Comparison of ENCODE assay signal across 8 mouse cellular contexts in the genomic region with DNA sequence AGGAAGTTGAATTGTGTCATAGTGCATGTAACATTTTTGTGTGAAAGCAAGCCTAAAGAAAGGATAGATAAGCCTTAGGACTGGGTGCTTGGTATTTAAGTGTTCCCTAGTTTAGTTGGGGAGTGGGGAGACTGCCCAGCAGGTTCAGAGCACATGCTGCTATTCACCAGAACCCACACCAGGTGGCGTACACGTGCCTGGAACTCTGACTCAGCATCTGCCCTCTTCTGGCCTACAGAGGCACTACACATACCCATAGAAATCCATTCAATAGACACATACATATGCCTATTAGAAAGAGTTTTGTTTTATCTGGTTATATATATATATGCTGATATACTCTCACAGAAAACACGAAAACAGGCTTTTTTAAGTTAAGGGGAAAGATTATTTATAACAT. TPM values are rescaled to one million over a fixed set of nuclear protein-coding genes. Genes with fewer than 3 reads are reported as not detected.
DNase-seq lines count a peak whose midpoint lies in the region; ATAC-seq lines count a peak whose summit lies in the region.

No protein-coding gene starts in this region.

- DNase-seq in gastrocnemius, adult 18-20 months (ENCODE audit: low spot score): peak; percentile 58
- DNase-seq in gastrocnemius, adult 8-10 months (ENCODE audit: low spot score in 2 of 2): no peak
- DNase-seq in CD4-positive helper T cell, adult 2 months (ENCODE audit: low read depth, low spot score): peak; percentile 81
- DNase-seq in adrenal gland, postnatal 14 days: peak; percentile 84
- DNase-seq in frontal cortex, postnatal 14 days (ENCODE audit: low spot score in 2 of 2): peak; percentile 16 to 63
- peak; percentile 46 for DNase-seq in layer of hippocampus, adult 9-11 months
- peak; percentile 42 to 72 for DNase-seq in spleen, postnatal 14 days (ENCODE audit: low spot score in 2 of 2)

- peak; percentile 100 for ATAC-seq in megakaryocyte progenitor cell, adult 5-6 weeks (replicated peaks; ENCODE audit: poor library complexity)

RNA-seq across cellular contexts. Expression of a gene that starts 23.2 kb away (rescaled TPM):
- 1 to 10 TPM in 1 of 2 experiments, under 1 TPM in 1; 0.84 to 1.0 TPM for total RNA-seq in gastrocnemius, adult 18-20 months (2021)
- total RNA-seq in gastrocnemius, adult 8-10 months (2022): under 1 TPM; 0.61 to 0.94 (median 0.86) TPM
- total RNA-seq in adrenal gland, postnatal 14 days (2021): 6.4 and 6.6 TPM in 2 replicates
- 9.6 and 10.2 TPM in 2 replicates for total RNA-seq in megakaryocyte progenitor cell, adult 5-6 weeks (2015)
- total RNA-seq in megakaryocyte progenitor cell, adult 5-6 weeks (2017): 13.7 and 17.4 TPM in 2 replicates

RNA-seq across cellular contexts. Expression of a gene that starts 36.2 kb away (rescaled TPM):
- total RNA-seq in gastrocnemius, adult 18-20 months (2021): 10 to 100 TPM; 10.2 to 11.3 TPM
- 10 to 100 TPM in 3 of 4 experiments, 1 to 10 TPM in 1; 9.5 to 12.7 (median 11.3) TPM for total RNA-seq in gastrocnemius, adult 8-10 months (2022)
- 40.6 and 44.3 TPM in 2 replicates for total RNA-seq in adrenal gland, postnatal 14 days (2021)
- 52.2 and 60.5 TPM in 2 replicates for total RNA-seq in megakaryocyte progenitor cell, adult 5-6 weeks (2015)
- 52.0 and 67.5 TPM in 2 replicates for total RNA-seq in megakaryocyte progenitor cell, adult 5-6 weeks (2017)

Comparison
In these comparisons a context has a peak if more than half of its experiments do, and no peak if none do; other contexts are left out.
1. DNase-seq: peak in gastrocnemius, adult 18-20 months (single experiment), CD4-positive helper T cell, adult 2 months (single experiment), adrenal gland, postnatal 14 days (single experiment), frontal cortex, postnatal 14 days (2 of 2), layer of hippocampus, adult 9-11 months (single experiment) and spleen, postnatal 14 days (2 of 2); none in gastrocnemius, adult 8-10 months (0 of 2).